Mouse (Mus musculus) hindbrain, embryonic 16.5 days (tissue): ENCODE results near the gene Rtn2. TPM values are rescaled to one million over a fixed set of nuclear protein-coding genes. Genes with fewer than 3 reads are reported as not detected.

Experiments
- ATAC-seq: fragments of 200-750 bp; cut with Nextera tagmentation; 2 replicates; pipeline ENCODE4 v1.8.0; 2017; ENCODE audit warnings: moderate TSS enrichment, moderate library complexity
- H3K27ac ChIP-seq: fragments of 300-500 bp; sonication (generic); 2 replicates; pipeline ENCODE4 v1.5.1; 2014; ENCODE audit warnings: low read depth, mild to moderate bottlenecking, control low read depth, low read length, moderate library complexity
- H3K27me3 ChIP-seq: fragments of 300-500 bp; sonication (generic); replicated peaks from 2 replicates; pipeline ENCODE4 v1.6.1; 2014; ENCODE audit warnings: low read length; ENCODE audit not compliant: control insufficient read depth, insufficient read depth
- H3K36me3 ChIP-seq: fragments of 300-500 bp; sonication (generic); 2 replicates; pipeline ENCODE4 v1.6.1; 2014; ENCODE audit warnings: mild to moderate bottlenecking, low read length, moderate library complexity, mixed read lengths; ENCODE audit not compliant: control insufficient read depth, insufficient read depth
- H3K4me1 ChIP-seq: fragments of 300-500 bp; sonication (generic); 2 replicates; pipeline ENCODE4 v1.6.1; 2014; ENCODE audit warnings: low read depth, low read length; ENCODE audit not compliant: control insufficient read depth, insufficient read depth
- H3K4me2 ChIP-seq: fragments of 300-500 bp; sonication (generic); 2 replicates; pipeline ENCODE4 v1.6.1; 2014; ENCODE audit warnings: mild to moderate bottlenecking, low read length, control low read depth, moderate library complexity
- H3K4me3 ChIP-seq: fragments of 300-500 bp; sonication (generic); 2 replicates; pipeline ENCODE4 v1.5.1; 2014; ENCODE audit warnings: mild to moderate bottlenecking, low read length, control low read depth, moderate library complexity
- H3K9ac ChIP-seq: fragments of 300-500 bp; sonication (generic); 2 replicates; pipeline ENCODE4 v1.6.1; 2014; ENCODE audit warnings: low read depth, mild to moderate bottlenecking, control low read depth, low read length, moderate library complexity
- H3K9me3 ChIP-seq: fragments of 300-500 bp; sonication (generic); 2 replicates; pipeline ENCODE4 v1.6.1; 2014; ENCODE audit warnings: mild to moderate bottlenecking, low read length, moderate library complexity; ENCODE audit not compliant: control insufficient read depth
- WGBS: fragments of 180-500 bp; shearing (Covaris S2); extraction: QIAGEN DNeasy Blood & Tissue Kit; methylation state at CpG from one replicate; pipeline ENCODE4 v1.1.7; 2014; 5-methylcytosine and 5-hydroxymethylcytosine counted together
- polyA plus RNA-seq: library from polyadenylated mRNA; unstranded; fragments of >200 nt; fragmentation: Nextera tagmentation; extraction: Ambion mirVana; gene quantifications from 2 replicates; pipeline ENCODE4 v1.2.1, GENCODE M21; 2015

The Rtn2 gene
- polyA plus RNA-seq, 1 experiment from 2014 or later, result 126 TPM

DNA sequence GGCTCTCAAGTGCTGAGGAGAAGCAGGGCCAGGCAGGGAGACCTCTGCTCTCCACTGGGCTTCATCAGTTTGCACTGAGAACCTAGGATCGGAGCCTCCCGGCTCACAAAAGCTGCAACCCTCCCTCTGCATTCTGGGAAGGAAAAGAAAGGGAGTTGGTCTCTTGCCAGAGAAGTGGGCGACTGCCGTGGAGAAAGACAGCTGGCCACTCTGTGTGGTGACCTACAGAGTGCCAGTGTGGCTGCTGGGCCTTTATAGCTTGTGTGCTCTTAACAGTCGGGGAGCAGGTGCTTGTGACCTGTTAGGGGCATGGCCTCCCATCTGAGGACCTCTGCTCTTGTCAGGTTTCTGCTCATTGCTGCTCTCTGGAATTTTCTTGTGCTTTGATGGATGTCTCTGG, 38.6 kb upstream of the Rtn2 start:
- Histone ChIP-seq H3K4me3 (no peak overlapping the region), H3K27ac (no peak overlapping the region), H3K27me3 (no peaks in the 10 kb centered on the region), H3K9me3 (no peaks in the 10 kb centered on the region), H3K4me2 (no peak overlapping the region), H3K9ac (no peak overlapping the region; the same call in 1 of the 2 replicates), H3K4me1 (no peaks in the 10 kb centered on the region; the same call in 1 of the 2 replicates), H3K36me3 (peaks cover 11% of the 10 kb centered on the region; the same call in 1 of the 2 replicates)
- ATAC-seq, result no peak
- 49% methylated on average over 5 of the region's 5 CpGs for WGBS

DNA sequence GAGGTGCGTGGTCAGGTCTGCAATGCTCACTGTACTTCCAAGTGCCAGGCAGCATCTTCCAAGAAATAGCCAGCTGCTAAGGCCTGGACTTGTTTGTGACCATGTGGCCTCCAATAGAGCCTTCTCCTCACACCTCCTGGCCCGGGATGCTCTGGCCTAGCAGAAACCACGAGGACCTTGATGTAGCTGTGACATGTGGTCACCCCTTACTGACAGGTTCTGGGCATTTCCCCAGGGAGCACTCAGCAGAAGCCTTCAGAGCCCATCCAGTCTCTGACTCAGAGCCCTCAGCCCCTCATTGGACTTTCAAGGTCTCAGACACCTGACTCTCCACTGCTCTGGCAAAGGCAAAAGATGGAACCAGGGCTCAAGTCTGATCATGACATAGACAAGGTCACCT, 37.3 kb upstream of the Rtn2 start:
- ATAC-seq, result no peak
- Histone ChIP-seq H3K4me3 (no peak overlapping the region), H3K4me1 (no peaks in the 10 kb centered on the region; the same call in 1 of the 2 replicates), H3K9ac (no peak overlapping the region), H3K27ac (no peak overlapping the region), H3K36me3 (peaks cover 11% of the 10 kb centered on the region; the same call in 1 of the 2 replicates), H3K4me2 (no peak overlapping the region), H3K27me3 (no peaks in the 10 kb centered on the region), H3K9me3 (no peaks in the 10 kb centered on the region)
- 86% methylated on average over 3 of the region's 3 CpGs for WGBS

DNA sequence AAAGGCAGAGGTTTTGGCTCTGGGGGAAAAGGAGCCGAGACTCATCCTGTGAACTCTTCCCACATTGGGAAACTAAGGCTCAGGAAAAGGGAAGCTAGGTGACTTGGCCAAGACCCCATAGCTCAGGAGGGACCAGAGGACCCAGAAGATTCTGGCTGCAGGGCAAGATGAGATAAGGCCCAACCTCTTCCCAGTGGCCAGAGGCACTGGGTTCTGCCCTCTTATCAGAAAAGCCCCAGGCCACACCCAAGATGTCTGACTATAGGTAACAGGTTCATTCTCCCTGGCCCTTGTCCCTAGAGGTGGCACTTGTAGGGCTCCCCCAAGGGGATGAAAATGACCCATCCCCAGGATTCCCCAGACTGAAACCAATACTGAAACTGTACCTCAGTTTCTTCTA, 35.6 kb upstream of the Rtn2 start:
- no peaks in the 10 kb centered on the region for H3K27me3 ChIP-seq
- no peak overlapping the region for H3K4me3 ChIP-seq
- no peak overlapping the region for H3K4me2 ChIP-seq
- H3K36me3 ChIP-seq, result peaks cover 11% of the 10 kb centered on the region; the same call in 1 of the 2 replicates
- H3K4me1 ChIP-seq, result no peaks in the 10 kb centered on the region; the same call in 1 of the 2 replicates
- WGBS, result 100% methylated on average over 1 of the region's 1 CpGs
- H3K27ac ChIP-seq, result no peak overlapping the region
- no peaks in the 10 kb centered on the region for H3K9me3 ChIP-seq
- no peak for ATAC-seq
- H3K9ac ChIP-seq, result no peak overlapping the region

DNA sequence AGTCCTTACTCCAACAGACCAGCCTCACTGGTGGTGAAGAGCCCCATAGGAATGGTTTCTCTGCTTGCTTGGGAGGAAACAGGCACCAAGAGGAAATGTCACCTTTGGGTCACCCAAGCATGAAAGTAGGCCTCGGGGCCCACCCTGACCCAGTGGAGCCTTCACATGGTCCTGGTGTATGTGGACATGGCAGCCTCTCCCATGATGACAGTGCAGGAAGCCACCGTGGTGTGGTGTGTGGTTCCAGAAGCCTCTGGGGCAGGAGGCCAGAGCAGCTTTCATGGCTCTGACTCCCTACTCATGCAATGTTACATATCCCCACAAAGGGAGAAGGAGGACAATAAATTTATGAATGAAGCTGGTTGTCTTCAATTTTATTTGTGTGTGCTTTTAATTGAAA, 34.9 kb upstream of the Rtn2 start:
- ATAC-seq, result no peak

DNA sequence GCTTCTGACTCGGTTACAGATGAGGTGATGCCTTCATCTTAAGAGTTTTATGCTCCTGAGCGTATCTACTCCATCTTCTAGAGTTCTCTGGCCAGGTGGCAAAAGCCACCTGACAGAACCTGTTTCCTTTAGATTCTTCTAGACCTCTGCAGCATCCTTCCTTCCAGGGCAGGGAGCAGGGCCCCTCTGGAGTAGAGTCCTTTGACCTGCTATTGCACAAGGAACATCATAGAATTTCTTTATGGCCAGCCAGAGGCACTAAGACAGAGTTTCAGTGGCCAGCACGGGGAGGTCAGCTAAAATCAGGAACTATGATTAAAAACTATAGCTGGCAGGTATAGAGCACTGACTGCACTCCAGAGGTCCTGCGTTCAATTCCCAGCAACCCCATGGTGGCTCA, 30.3 kb upstream of the Rtn2 start:
- H3K9ac ChIP-seq, result no peak overlapping the region
- no peaks in the 10 kb centered on the region for H3K27me3 ChIP-seq
- no peak overlapping the region for H3K4me3 ChIP-seq
- 0 out of 2 replicates have a peak, but pooled peaks cover 6% of the 10 kb centered on the region for H3K36me3 ChIP-seq
- no peak overlapping the region for H3K27ac ChIP-seq
- no peaks in the 10 kb centered on the region for H3K9me3 ChIP-seq
- no peak for ATAC-seq
- H3K4me2 ChIP-seq, result no peak overlapping the region
- H3K4me1 ChIP-seq, result no peaks in the 10 kb centered on the region
- WGBS, result 83% methylated on average over 4 of the region's 4 CpGs

More for the DNA sequence above, 34.9 kb upstream of the Rtn2 start:
- H3K4me1 ChIP-seq, result no peaks in the 10 kb centered on the region; the same call in 1 of the 2 replicates
- no peaks in the 10 kb centered on the region for H3K9me3 ChIP-seq
- H3K27ac ChIP-seq, result no peak overlapping the region
- peaks cover 11% of the 10 kb centered on the region; the same call in 1 of the 2 replicates for H3K36me3 ChIP-seq
- 100% methylated on average over 2 of the region's 2 CpGs for WGBS
- no peak overlapping the region for H3K4me3 ChIP-seq
- H3K4me2 ChIP-seq, result no peak overlapping the region
- H3K27me3 ChIP-seq, result no peaks in the 10 kb centered on the region
- no peak overlapping the region for H3K9ac ChIP-seq

DNA sequence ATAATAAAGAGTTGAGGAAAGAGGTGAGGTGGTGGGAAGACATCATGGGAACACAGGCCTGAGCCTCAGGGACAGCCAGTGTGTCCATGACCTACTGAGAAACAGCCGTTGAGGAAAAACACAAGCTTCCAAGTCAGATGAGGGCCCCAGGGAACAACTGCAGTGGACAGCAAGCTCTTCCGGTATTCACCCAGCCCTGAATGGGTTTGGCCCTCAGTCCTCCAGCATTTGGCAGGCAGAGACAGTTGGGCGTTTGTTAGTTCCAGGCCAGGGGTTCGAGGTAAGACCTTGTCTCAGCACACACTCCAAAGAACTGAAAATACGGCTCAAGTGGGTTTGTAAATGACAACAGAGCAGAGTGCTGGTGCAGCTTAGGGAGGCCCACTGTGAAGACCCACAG, 29.0 kb upstream of the Rtn2 start:
- Histone ChIP-seq H3K36me3 (peaks cover 14% of the 10 kb centered on the region), H3K27me3 (no peaks in the 10 kb centered on the region), H3K9ac (no peak overlapping the region), H3K4me2 (no peak overlapping the region), H3K27ac (no peak overlapping the region), H3K9me3 (no peaks in the 10 kb centered on the region), H3K4me1 (no peaks in the 10 kb centered on the region), H3K4me3 (no peak overlapping the region)
- WGBS, result 70% methylated on average over 5 of the region's 5 CpGs
- no peak for ATAC-seq

DNA sequence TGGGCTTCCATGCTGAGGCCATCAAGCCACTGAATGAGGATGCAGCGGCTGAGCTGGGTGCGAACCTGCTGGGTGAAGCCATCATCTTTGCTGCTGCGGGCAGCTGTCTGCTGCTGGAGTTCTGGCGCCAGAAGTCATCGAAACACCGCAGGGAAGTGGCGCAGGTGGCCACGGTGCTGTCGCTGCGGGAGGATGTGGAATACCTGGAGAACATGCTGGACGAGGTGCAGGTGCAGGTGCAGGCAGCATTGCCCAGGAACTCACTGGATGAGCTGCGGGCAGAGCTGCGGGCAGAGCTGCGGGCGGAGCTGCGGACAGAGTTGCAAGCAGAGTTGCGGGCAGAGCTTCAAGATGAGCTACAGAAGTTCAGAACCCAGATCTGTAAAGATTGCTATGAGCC, 27.0 kb upstream of the Rtn2 start:
- 86% methylated on average over 17 of the region's 17 CpGs for WGBS

DNA sequence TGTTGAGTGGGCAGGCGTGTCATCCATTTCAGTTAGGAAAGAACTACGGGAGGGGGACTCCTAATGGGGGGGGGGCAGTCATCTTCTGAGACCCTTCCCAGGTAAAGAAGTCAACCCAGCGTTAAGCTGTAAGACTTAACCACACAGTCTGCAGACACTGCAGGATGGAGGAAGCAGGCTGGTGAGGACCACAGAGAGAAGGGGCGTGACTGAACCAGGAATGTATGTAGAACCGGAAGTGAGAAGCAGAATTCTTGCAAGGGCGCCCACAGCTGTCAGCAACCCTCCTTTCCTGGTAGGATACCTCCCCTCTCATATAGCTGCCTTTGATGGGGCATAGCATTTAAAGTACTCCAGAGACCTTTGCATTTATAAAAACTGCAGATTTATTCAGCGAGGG, 25.9 kb upstream of the Rtn2 start:
- no peaks in the 10 kb centered on the region for H3K27me3 ChIP-seq
- H3K9ac ChIP-seq, result no peak overlapping the region
- no peak overlapping the region for H3K27ac ChIP-seq
- H3K36me3 ChIP-seq, result peaks cover 22% of the 10 kb centered on the region
- H3K4me1 ChIP-seq, result no peaks in the 10 kb centered on the region
- 93% methylated on average over 7 of the region's 7 CpGs for WGBS
- no peak overlapping the region for H3K4me3 ChIP-seq
- H3K4me2 ChIP-seq, result no peak overlapping the region
- ATAC-seq, result no peak
- H3K9me3 ChIP-seq, result no peaks in the 10 kb centered on the region

More for the DNA sequence above, 27.0 kb upstream of the Rtn2 start:
- Histone ChIP-seq H3K9me3 (no peaks in the 10 kb centered on the region), H3K4me1 (no peaks in the 10 kb centered on the region), H3K36me3 (peaks cover 22% of the 10 kb centered on the region), H3K27ac (no peak overlapping the region), H3K9ac (no peak overlapping the region), H3K4me3 (no peak overlapping the region), H3K4me2 (no peak overlapping the region), H3K27me3 (no peaks in the 10 kb centered on the region)
- ATAC-seq, result no peak

DNA sequence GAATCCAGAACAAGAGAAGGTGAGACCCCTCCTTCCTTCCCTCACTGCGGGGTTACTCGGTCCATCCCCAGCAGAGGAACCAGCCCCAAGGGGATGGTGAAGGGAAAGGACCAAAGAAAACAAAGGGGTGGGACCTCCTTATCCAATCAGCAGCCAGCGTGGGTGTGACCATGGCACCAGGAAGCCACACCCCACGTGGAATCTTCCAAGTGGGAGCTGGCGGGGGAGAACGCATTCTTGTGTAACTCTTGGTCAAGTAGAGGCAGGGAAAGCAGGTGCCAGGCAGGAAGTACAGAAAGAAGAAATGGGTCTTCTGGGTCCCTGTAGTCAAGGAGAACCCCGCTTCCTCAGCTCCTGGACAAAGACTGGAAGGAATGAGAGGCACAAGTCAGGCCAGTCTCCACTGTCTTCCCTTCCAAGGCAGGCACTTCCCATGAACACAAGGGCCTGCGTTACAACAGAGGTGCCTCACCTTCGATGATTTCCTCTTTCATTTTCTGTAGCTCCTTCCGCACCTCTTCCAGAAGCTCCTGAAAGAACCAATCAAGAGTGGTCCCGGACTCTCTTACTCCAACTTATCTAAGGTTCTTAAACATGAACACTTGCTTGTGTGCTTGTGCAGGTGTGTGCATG, 24.9 kb upstream of the Rtn2 start:
- WGBS, result 34% methylated on average over 11 of the region's 11 CpGs
- no peak overlapping the region for H3K4me3 ChIP-seq
- H3K36me3 ChIP-seq, result peaks cover 22% of the 10 kb centered on the region
- ATAC-seq, result peak; percentile 67
- no peak overlapping the region for H3K27ac ChIP-seq
- H3K4me1 ChIP-seq, result no peaks in the 10 kb centered on the region
- H3K9ac ChIP-seq, result no peak overlapping the region
- H3K4me2 ChIP-seq, result no peak overlapping the region
- H3K27me3 ChIP-seq, result no peaks in the 10 kb centered on the region
- no peaks in the 10 kb centered on the region for H3K9me3 ChIP-seq
